Mouse (Mus musculus): ENCODE measurements around the gene Olfr102.

GRCm38 (mm10) chr17:37310146-37310699 lies 6.6 kb downstream of the Olfr102 start:
- TF ChIP-seq CTCF (IDR thresholded peaks at IDR 0.05; ENCODE audit: low read depth) (no peak), EP300 (IDR thresholded peaks at IDR 0.05; ENCODE audit: low read depth) (no peak)
